Mouse (Mus musculus) ovary, postnatal 36 days (tissue): ENCODE data around the gene Btbd35f21.
"Not testable (repeated sequence)": the region's sequence is repeated elsewhere in the genome, so short reads cannot be mapped to it uniquely, and the experiment has no call there.

Experiments
- DNase-seq: peaks from one replicate; pipeline ENCODE4 v3.0.0; 2022; ENCODE audit warnings: low spot score, mixed read lengths

Gene Btbd35f21

GRCm38 (mm10) chrX:32725809-32726208, at the start of gene Btbd35f21:
Gene Btbd35f21, plus strand, starts transcription at chrX:32726109.
- not testable (repeated sequence) for DNase-seq
